Mouse (Mus musculus): ENCODE results near the gene Dmc1.

Dmc1 gene

GRCm38 (mm10) chr15:79604990-79605665 lies at the start of gene Dmc1:
Gene Dmc1 (minus strand): TSS chr15:79605109.
- no peak for DNase-seq (ENCODE audit: low read depth, low spot score)

- no peak for DNase-seq (ENCODE audit: low read depth, low spot score)
Measured at GRCm38 (mm10) chr15:79651481-79651880, 46.6 kb upstream of the Dmc1 start.

GRCm38 (mm10) chr15:79650569-79650968 lies 45.7 kb upstream of the Dmc1 start:
- DNase-seq (ENCODE audit: low read depth, low spot score): no peak

- DNase-seq (ENCODE audit: low read depth, low spot score): no peak
Measured at GRCm38 (mm10) chr15:79648130-79648529, 43.2 kb upstream of the Dmc1 start.

GRCm38 (mm10) chr15:79645483-79645882 lies 40.6 kb upstream of the Dmc1 start:
- no peak for DNase-seq (ENCODE audit: low read depth, low spot score)

GRCm38 (mm10) chr15:79641135-79641817 lies 36.4 kb upstream of the Dmc1 start:
- DNase-seq (ENCODE audit: low read depth, low spot score): no peak

GRCm38 (mm10) chr15:79630471-79630870 lies 25.6 kb upstream of the Dmc1 start:
- no peak for DNase-seq (ENCODE audit: low read depth, low spot score)

GRCm38 (mm10) chr15:79619770-79620414 lies 15.0 kb upstream of the Dmc1 start:
- no peak for DNase-seq (ENCODE audit: low read depth, low spot score)

- DNase-seq (ENCODE audit: low read depth, low spot score): no peak
Measured at GRCm38 (mm10) chr15:79618456-79618855, 13.5 kb upstream of the Dmc1 start.

- no peak for DNase-seq (ENCODE audit: low read depth, low spot score)
Measured at GRCm38 (mm10) chr15:79617135-79617534, 12.2 kb upstream of the Dmc1 start.

- no peak for DNase-seq (ENCODE audit: low read depth, low spot score)
Measured at GRCm38 (mm10) chr15:79616729-79617128, 11.8 kb upstream of the Dmc1 start.

GRCm38 (mm10) chr15:79615501-79615900 lies 10.6 kb upstream of the Dmc1 start:
- no peak for DNase-seq (ENCODE audit: low read depth, low spot score)

GRCm38 (mm10) chr15:79609226-79609625 lies 4.3 kb upstream of the Dmc1 start:
- no peak for DNase-seq (ENCODE audit: low read depth, low spot score)

GRCm38 (mm10) chr15:79608214-79608613 lies 3.3 kb upstream of the Dmc1 start:
- DNase-seq (ENCODE audit: low read depth, low spot score): no peak

GRCm38 (mm10) chr15:79607757-79608156 lies 2.8 kb upstream of the Dmc1 start:
- DNase-seq (ENCODE audit: low read depth, low spot score): no peak

GRCm38 (mm10) chr15:79606161-79606560 lies 1.3 kb upstream of the Dmc1 start:
- DNase-seq (ENCODE audit: low read depth, low spot score): peak; percentile 12

- no peak for DNase-seq (ENCODE audit: low read depth, low spot score)
Measured at GRCm38 (mm10) chr15:79600176-79600575, 4.7 kb downstream of the Dmc1 start.

GRCm38 (mm10) chr15:79598715-79599114 lies 6.2 kb downstream of the Dmc1 start:
- no peak for DNase-seq (ENCODE audit: low read depth, low spot score)

- DNase-seq (ENCODE audit: low read depth, low spot score): no peak
Measured at GRCm38 (mm10) chr15:79581581-79581980, 23.3 kb downstream of the Dmc1 start.

- DNase-seq (ENCODE audit: low read depth, low spot score): no peak
Measured at GRCm38 (mm10) chr15:79577671-79578426, 27.1 kb downstream of the Dmc1 start.

- no peak for DNase-seq (ENCODE audit: low read depth, low spot score)
Measured at GRCm38 (mm10) chr15:79576947-79577346, 28.0 kb downstream of the Dmc1 start.

Data from brain, embryonic 18.5 days (tissue).